Mouse (Mus musculus) limb, embryonic 15.5 days (tissue): ENCODE data around the gene Cyp1b1. TPM values are rescaled to one million over a fixed set of nuclear protein-coding genes. Genes with fewer than 3 reads are reported as not detected.

Experiments
- ATAC-seq: fragments of 200-750 bp; cut with Nextera tagmentation; 2 replicates; pipeline ENCODE4 v1.8.0; 2017; ENCODE audit warnings: low read depth, moderate TSS enrichment; ENCODE audit not compliant: insufficient number of reproducible peaks, low FRiP score, low TSS enrichment
- H3K27ac ChIP-seq: fragments of 300-500 bp; sonication (generic); 2 replicates; pipeline ENCODE4 v1.5.1; 2015; ENCODE audit warnings: moderate library complexity, mild to moderate bottlenecking, inconsistent platforms
- H3K27me3 ChIP-seq: fragments of 300-500 bp; sonication (generic); 2 replicates; pipeline ENCODE4 v1.6.1; 2015; ENCODE audit warnings: inconsistent platforms
- H3K36me3 ChIP-seq: fragments of 300-500 bp; sonication (generic); 2 replicates; pipeline ENCODE4 v1.6.1; 2015; ENCODE audit warnings: inconsistent platforms
- H3K4me1 ChIP-seq: fragments of 300-500 bp; sonication (generic); 2 replicates; pipeline ENCODE4 v1.6.1; 2015; ENCODE audit warnings: inconsistent platforms
- H3K4me2 ChIP-seq: fragments of 300-500 bp; sonication (generic); 2 replicates; pipeline ENCODE4 v1.6.1; 2015; ENCODE audit warnings: mild to moderate bottlenecking, inconsistent platforms
- H3K4me3 ChIP-seq: fragments of 300-500 bp; sonication (generic); 2 replicates; pipeline ENCODE4 v1.5.1; 2015; ENCODE audit warnings: mild to moderate bottlenecking, inconsistent platforms
- H3K9ac ChIP-seq: fragments of 300-500 bp; sonication (generic); 2 replicates; pipeline ENCODE4 v1.6.1; 2015; ENCODE audit warnings: inconsistent platforms
- H3K9me3 ChIP-seq: fragments of 300-500 bp; sonication (generic); 2 replicates; pipeline ENCODE4 v1.6.1; 2016; ENCODE audit warnings: inconsistent platforms
- WGBS: fragments of 180-500 bp; shearing (Covaris S2); methylation state at CpG from one replicate; pipeline ENCODE4 v1.1.7; 2015; 5-methylcytosine and 5-hydroxymethylcytosine counted together
- polyA plus RNA-seq: library from polyadenylated mRNA; unstranded; fragments of >200 nt; fragmentation: Nextera tagmentation; extraction: Ambion mirVana; gene quantifications from 2 replicates; pipeline ENCODE4 v1.2.1, GENCODE M21; 2015

The Cyp1b1 gene
- polyA plus RNA-seq, 1 experiment from 2014 or later, result 1.9 TPM

GRCm38 (mm10) chr17:79713276-79713642, 1.6 kb downstream of the Cyp1b1 start:
- Histone ChIP-seq H3K9me3 (no peaks in the 10 kb centered on the region), H3K27ac (no peak overlapping the region), H3K9ac (no peak overlapping the region), H3K4me2 (peak overlapping the region; percentile 87), H3K27me3 (peaks cover 73% of the 10 kb centered on the region), H3K36me3 (no peaks in the 10 kb centered on the region), H3K4me3 (peak overlapping the region; percentile 42), H3K4me1 (peaks cover 31% of the 10 kb centered on the region)
- ATAC-seq, result no peak
- 1% methylated on average over 24 of the region's 24 CpGs for WGBS

GRCm38 (mm10) chr17:79712536-79712935, 2.3 kb downstream of the Cyp1b1 start:
- Histone ChIP-seq H3K27ac (no peak overlapping the region), H3K9me3 (no peaks in the 10 kb centered on the region), H3K4me1 (peaks cover 31% of the 10 kb centered on the region), H3K4me2 (no peak overlapping the region), H3K9ac (no peak overlapping the region), H3K36me3 (no peaks in the 10 kb centered on the region), H3K27me3 (peaks cover 70% of the 10 kb centered on the region), H3K4me3 (no peak overlapping the region)
- ATAC-seq, result no peak
- WGBS, result 9% methylated on average over 9 of the region's 9 CpGs

GRCm38 (mm10) chr17:79711944-79712343, 2.9 kb downstream of the Cyp1b1 start:
- H3K4me1 ChIP-seq, result peaks cover 31% of the 10 kb centered on the region
- no peak for ATAC-seq
- no peak overlapping the region for H3K9ac ChIP-seq
- peaks cover 67% of the 10 kb centered on the region for H3K27me3 ChIP-seq
- no peak overlapping the region for H3K27ac ChIP-seq
- H3K36me3 ChIP-seq, result no peaks in the 10 kb centered on the region
- no peak overlapping the region for H3K4me3 ChIP-seq
- WGBS, result 28% methylated on average over 6 of the region's 6 CpGs
- no peak overlapping the region for H3K4me2 ChIP-seq
- H3K9me3 ChIP-seq, result no peaks in the 10 kb centered on the region

GRCm38 (mm10) chr17:79710246-79710842, 4.5 kb downstream of the Cyp1b1 start:
- H3K27ac ChIP-seq, result no peak overlapping the region
- H3K4me2 ChIP-seq, result no peak overlapping the region
- no peaks in the 10 kb centered on the region for H3K9me3 ChIP-seq
- H3K4me1 ChIP-seq, result peaks cover 25% of the 10 kb centered on the region
- peaks cover 63% of the 10 kb centered on the region for H3K27me3 ChIP-seq
- no peaks in the 10 kb centered on the region for H3K36me3 ChIP-seq
- ATAC-seq, result no peak
- H3K4me3 ChIP-seq, result no peak overlapping the region
- WGBS, result 22% methylated on average over 15 of the region's 15 CpGs
- no peak overlapping the region for H3K9ac ChIP-seq

GRCm38 (mm10) chr17:79709718-79710117, 5.1 kb downstream of the Cyp1b1 start:
- no peak overlapping the region for H3K4me3 ChIP-seq
- H3K9me3 ChIP-seq, result no peaks in the 10 kb centered on the region
- peaks cover 57% of the 10 kb centered on the region for H3K27me3 ChIP-seq
- 47% methylated on average over 1 of the region's 1 CpGs for WGBS
- ATAC-seq, result no peak
- H3K9ac ChIP-seq, result no peak overlapping the region
- H3K27ac ChIP-seq, result no peak overlapping the region
- H3K36me3 ChIP-seq, result no peaks in the 10 kb centered on the region
- H3K4me1 ChIP-seq, result peaks cover 19% of the 10 kb centered on the region
- no peak overlapping the region for H3K4me2 ChIP-seq

GRCm38 (mm10) chr17:79708168-79708567, 6.7 kb downstream of the Cyp1b1 start:
- Histone ChIP-seq H3K27me3 (peaks cover 42% of the 10 kb centered on the region), H3K4me3 (no peak overlapping the region), H3K9me3 (no peaks in the 10 kb centered on the region), H3K9ac (no peak overlapping the region), H3K4me2 (no peak overlapping the region), H3K27ac (no peak overlapping the region), H3K4me1 (peaks cover 3% of the 10 kb centered on the region), H3K36me3 (no peaks in the 10 kb centered on the region)
- WGBS, result 40% methylated on average over 7 of the region's 7 CpGs
- ATAC-seq, result no peak

GRCm38 (mm10) chr17:79705671-79706455, 9.0 kb downstream of the Cyp1b1 start:
- 67% methylated on average over 9 of the region's 9 CpGs for WGBS
- no peaks in the 10 kb centered on the region for H3K4me1 ChIP-seq

GRCm38 (mm10) chr17:79700871-79701270, 14.0 kb downstream of the Cyp1b1 start:
- Histone ChIP-seq H3K9me3 (no peaks in the 10 kb centered on the region), H3K9ac (no peak overlapping the region), H3K4me3 (no peak overlapping the region), H3K27me3 (0 out of 2 replicates have a peak, but pooled peaks cover 3% of the 10 kb centered on the region), H3K36me3 (no peaks in the 10 kb centered on the region), H3K4me1 (no peaks in the 10 kb centered on the region), H3K27ac (no peak overlapping the region), H3K4me2 (no peak overlapping the region)
- no peak for ATAC-seq
- 76% methylated on average over 5 of the region's 5 CpGs for WGBS

More at GRCm38 (mm10) chr17:79705671-79706455, 9.0 kb downstream of the Cyp1b1 start:
- no peak for ATAC-seq
- H3K4me3 ChIP-seq, result no peak overlapping the region
- H3K9ac ChIP-seq, result no peak overlapping the region
- peaks cover 24% of the 10 kb centered on the region for H3K27me3 ChIP-seq
- H3K4me2 ChIP-seq, result no peak overlapping the region
- no peaks in the 10 kb centered on the region for H3K9me3 ChIP-seq
- H3K36me3 ChIP-seq, result no peaks in the 10 kb centered on the region
- no peak overlapping the region for H3K27ac ChIP-seq

- no peak overlapping the region for H3K4me3 ChIP-seq
- no peaks in the 10 kb centered on the region for H3K36me3 ChIP-seq
- ATAC-seq, result no peak
- H3K9ac ChIP-seq, result no peak overlapping the region
- no peak overlapping the region for H3K27ac ChIP-seq
- no peaks in the 10 kb centered on the region for H3K4me1 ChIP-seq
- peaks cover 5% of the 10 kb centered on the region; the same call in 1 of the 2 replicates for H3K27me3 ChIP-seq
- no peak overlapping the region for H3K4me2 ChIP-seq
- WGBS, result 41% methylated on average over 1 of the region's 1 CpGs
- no peaks in the 10 kb centered on the region for H3K9me3 ChIP-seq
These were observed 15.7 kb downstream of the Cyp1b1 start for GRCm38 (mm10) chr17:79699197-79699596.

- H3K4me1 ChIP-seq, result no peaks in the 10 kb centered on the region
- no peak overlapping the region for H3K9ac ChIP-seq
- H3K4me2 ChIP-seq, result no peak overlapping the region
- peaks cover 5% of the 10 kb centered on the region; the same call in 1 of the 2 replicates for H3K27me3 ChIP-seq
- H3K27ac ChIP-seq, result no peak overlapping the region
- no peak for ATAC-seq
- no peaks in the 10 kb centered on the region for H3K36me3 ChIP-seq
- WGBS, result 82% methylated on average over 6 of the region's 6 CpGs
- no peaks in the 10 kb centered on the region for H3K9me3 ChIP-seq
- no peak overlapping the region for H3K4me3 ChIP-seq
These were observed 19.3 kb downstream of the Cyp1b1 start for GRCm38 (mm10) chr17:79695541-79695940.

GRCm38 (mm10) chr17:79695106-79695505, 19.8 kb downstream of the Cyp1b1 start:
- no peak overlapping the region for H3K4me2 ChIP-seq
- no peak overlapping the region for H3K4me3 ChIP-seq
- no peak overlapping the region for H3K27ac ChIP-seq
- no peak for ATAC-seq
- H3K4me1 ChIP-seq, result no peaks in the 10 kb centered on the region
- H3K9me3 ChIP-seq, result no peaks in the 10 kb centered on the region
- 86% methylated on average over 4 of the region's 4 CpGs for WGBS
- H3K9ac ChIP-seq, result no peak overlapping the region
- H3K36me3 ChIP-seq, result no peaks in the 10 kb centered on the region
- peaks cover 5% of the 10 kb centered on the region; the same call in 1 of the 2 replicates for H3K27me3 ChIP-seq

- Histone ChIP-seq H3K4me2 (no peak overlapping the region), H3K9me3 (no peaks in the 10 kb centered on the region), H3K36me3 (no peaks in the 10 kb centered on the region), H3K9ac (no peak overlapping the region), H3K4me1 (no peaks in the 10 kb centered on the region), H3K4me3 (no peak overlapping the region), H3K27me3 (no peaks in the 10 kb centered on the region), H3K27ac (no peak overlapping the region)
- ATAC-seq, result no peak
- WGBS, result 47% methylated on average over 2 of the region's 2 CpGs
These were observed 44.0 kb downstream of the Cyp1b1 start for GRCm38 (mm10) chr17:79670837-79671236.
